Mouse (Mus musculus) fibroblast of lung, adult 2 months (primary cell): ENCODE measurements around the gene Ddx41.

ENCODE experiments used
- DNase-seq: peaks from one replicate; pipeline ENCODE4 v3.0.0-alpha.2; 2011; ENCODE audit warnings: low read depth

Gene Ddx41

DNA sequence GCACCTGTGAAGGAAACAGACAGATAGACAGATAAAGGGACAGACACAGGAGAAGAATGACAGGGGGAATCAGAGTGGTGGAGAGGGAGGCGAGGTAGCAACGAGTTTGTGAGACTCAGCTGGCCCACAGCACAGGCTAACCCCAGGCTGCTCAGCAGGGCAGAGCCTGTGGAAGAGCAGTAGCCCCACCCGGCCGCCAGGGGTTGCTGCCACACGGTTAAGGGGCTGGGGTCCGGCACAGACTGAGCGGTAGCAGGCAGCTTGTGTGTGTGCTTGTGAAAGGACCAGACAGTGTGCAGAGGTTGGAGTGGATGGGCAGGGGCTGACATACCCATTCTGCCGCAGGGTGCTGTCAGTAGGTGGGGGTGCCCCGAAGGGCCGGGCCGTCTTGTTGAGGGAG is 28.6 kb downstream of the Ddx41 start:
- no peak for DNase-seq

DNA sequence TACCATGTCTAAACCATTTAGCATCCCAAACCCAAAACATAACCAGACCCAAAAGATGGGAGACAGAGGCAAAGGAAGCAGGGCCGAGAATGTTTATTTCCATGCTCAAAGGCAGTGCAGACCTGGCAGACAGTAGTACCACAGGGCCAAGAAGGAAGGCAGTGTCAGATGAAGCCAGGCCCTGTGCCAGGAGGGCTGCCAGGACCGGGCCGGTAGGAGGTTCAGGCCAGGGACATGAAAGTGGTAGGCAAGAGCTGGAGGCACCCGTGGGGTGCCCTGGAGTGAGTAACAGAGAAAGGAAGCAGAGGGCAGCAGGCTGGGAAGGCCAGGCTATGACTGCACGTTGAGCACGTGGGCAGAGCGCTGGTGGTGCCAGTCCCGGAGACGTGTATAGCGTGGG is 29.8 kb downstream of the Ddx41 start:
- peak; percentile 46 for DNase-seq

DNA sequence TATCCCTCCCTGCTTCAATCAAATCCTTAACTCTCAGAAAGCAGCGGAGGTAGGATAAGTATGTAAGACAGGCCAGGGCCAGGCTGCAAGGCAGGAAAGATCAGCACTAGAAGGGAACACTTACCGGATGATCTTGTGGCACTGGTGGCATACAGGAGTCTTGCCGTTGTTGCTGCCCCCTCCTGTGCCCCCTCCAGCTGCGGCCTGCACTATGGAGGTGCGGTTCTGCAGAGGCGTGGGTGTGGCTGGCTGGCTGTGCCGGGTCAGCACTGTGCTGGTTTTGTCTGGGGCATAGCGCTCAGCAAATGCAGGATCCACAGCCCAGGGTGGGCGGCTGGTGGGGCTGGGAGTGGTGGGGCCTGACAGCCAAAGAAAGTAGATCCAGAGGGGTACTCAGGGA is 30.6 kb downstream of the Ddx41 start:
- no peak for DNase-seq

DNA sequence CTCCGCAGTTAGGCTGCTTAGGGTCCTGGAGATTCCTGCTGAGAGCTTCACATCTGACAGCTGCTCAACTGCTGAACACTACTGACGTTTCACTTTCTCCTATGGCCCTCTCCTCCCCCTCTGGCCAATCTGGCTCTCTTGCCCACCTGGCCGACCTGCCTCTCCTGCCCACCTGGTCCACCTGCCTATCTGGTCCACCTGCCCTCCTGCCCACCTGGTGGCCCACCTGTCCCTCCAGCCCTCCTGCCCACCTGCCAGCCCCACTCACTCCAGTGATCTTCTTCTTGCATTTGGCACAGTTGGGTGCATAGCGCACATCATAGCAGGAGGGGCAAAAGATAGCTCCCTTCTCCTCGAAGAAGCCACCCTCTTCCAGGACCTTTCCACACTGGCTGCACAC is 32.1 kb downstream of the Ddx41 start:
- DNase-seq: no peak

DNA sequence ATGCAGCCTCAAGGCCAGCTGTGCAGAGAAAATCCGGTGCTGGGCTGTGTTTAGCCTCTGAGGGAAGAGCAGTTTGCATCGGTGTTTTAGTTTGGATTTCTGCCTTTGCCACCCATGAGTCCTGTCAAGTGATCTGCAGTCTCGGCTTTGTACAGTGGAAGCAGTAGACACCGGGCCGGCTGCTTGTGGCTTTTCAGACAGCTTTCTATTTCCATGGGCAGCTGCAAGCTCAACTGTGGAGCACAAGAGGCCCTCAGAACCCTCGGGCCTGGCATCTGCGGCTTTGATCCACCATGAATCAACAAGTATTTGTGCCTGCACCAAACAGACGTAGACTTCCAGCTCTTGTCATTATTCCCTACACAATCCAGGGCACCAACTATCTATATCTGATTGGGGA is 34.1 kb downstream of the Ddx41 start:
- no peak for DNase-seq

DNA sequence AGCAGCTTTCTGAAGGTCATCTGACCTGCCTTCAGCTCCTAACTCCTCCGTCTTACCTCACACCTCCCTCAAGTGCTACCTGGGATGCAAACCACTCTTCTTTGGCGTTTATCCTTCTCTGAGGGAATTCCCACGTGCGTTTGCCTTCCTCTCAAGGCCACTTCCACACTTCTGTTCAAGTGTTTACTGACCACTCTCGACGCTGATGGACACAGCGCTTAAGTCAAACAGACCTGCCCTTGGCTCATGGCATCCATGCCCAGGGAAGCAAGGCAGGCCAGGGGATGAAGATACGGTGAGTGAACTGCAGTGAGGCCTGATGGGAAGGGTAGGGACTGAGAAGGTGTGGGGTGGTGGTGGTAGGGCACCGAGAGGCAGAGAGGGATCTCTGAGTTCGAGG is 35.9 kb downstream of the Ddx41 start:
- no peak for DNase-seq

DNA sequence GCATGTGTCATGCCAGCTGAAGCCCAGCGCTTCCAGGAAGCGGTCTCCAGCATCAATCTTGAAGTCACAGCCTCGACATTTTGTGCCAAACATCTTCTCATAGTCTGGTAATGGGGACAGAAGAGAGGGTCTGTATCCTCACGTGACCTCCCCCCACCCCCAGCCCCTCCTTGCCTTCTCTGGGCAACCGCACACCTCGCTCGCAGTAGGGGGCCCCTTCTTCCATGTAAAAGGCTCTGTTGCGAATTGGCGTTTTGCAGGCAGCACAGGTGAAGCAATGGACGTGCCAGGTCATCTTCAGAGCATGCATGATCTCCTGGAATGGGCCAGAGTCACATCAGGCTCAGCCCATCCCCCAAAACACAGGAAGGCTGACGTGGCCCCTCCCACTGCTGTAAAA is 37.6 kb downstream of the Ddx41 start:
- no peak for DNase-seq

DNA sequence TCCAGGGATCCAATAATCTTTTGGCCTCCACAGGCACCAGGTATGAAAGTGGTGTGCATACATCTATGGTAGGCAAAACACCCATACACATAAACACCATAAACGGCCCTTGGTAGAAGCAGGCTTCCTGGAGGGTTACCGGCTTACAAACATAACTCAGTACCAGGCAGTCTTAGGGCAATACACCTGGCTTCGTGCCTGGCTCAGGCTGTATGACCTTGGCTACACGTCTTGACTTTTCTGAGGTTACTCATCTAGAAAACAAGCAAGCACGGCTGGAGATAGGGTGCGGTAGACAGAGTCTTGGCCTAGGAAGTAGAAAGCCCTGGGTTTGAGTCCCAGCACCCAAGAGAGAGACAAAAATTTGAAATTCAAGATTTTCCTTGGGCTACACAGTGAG is 39.8 kb downstream of the Ddx41 start:
- DNase-seq: no peak

DNA sequence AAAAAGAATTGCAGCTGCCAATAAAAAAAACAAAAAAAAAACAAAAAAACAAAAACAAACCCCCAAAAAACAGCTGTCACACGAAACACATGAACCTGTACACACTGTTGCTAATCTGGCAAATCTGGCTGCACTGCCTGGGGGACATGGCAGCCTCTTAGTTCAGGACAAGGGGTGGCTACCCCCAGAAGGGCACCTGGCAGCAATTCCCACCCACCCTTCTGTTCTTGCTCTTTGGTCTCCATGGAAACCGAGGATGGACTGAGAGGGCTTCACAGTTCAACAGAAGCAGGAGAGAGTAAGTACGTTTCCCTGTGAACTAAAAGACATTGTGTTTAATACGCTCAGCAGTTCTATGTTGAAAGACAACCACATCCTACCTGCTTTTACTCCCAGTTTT is 40.8 kb downstream of the Ddx41 start:
- no peak for DNase-seq

DNA sequence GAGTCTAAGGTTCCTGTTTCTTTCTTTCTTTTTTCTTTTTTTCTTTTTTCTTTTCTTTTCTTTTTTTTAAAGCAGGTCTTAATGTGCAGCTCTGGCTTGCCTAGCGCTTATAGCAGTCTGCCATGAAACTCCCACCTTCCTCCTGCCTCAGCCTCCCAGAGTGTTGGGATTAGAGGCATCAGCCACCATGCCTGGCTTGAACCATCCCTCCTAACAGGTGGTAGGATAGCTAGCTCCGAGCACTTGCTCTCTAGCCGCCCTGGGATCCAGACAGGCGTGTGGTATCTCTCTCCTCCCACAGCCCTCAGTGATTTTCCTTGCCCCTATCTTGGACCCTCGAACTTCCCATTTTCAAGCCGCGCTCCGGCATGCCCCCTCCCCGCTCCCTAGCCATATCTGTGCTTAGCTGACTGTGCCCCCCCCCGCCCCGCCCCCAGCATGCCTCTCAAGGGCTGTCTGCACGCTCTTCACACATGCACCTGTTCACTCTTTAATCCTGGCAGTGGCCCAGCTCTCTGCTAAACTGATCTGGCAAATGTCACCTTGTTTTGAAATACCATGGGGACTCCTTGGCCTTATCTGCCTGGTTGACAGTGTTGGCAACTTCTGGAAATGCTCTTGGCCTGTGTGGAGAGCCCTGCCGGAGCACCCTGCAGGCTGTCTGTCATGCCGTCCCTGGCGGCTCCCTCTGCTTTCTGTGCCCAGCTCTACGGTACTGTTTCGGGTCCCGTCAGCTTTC is 41.4 kb downstream of the Ddx41 start:
- DNase-seq: no peak

DNA sequence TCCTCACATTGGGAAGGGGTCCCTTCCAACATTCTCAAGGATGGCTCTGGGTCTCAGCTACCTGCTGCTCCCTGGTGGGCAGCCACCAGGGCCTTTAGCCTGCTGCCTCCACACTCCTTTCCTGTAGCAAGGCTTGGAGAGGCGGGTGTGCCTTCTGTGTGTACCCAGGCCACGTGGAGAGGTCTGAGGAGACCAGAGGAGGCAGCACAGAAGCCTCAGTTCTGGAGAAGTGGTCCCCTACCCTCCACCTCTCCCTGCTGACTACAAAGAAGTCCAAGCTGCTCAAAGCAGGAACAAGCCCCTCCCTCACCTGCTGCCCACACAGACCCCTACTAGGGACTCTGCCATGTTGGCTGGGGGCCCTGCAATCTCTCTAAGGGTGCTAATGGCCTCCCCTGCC is 42.2 kb downstream of the Ddx41 start:
- DNase-seq: no peak

DNA sequence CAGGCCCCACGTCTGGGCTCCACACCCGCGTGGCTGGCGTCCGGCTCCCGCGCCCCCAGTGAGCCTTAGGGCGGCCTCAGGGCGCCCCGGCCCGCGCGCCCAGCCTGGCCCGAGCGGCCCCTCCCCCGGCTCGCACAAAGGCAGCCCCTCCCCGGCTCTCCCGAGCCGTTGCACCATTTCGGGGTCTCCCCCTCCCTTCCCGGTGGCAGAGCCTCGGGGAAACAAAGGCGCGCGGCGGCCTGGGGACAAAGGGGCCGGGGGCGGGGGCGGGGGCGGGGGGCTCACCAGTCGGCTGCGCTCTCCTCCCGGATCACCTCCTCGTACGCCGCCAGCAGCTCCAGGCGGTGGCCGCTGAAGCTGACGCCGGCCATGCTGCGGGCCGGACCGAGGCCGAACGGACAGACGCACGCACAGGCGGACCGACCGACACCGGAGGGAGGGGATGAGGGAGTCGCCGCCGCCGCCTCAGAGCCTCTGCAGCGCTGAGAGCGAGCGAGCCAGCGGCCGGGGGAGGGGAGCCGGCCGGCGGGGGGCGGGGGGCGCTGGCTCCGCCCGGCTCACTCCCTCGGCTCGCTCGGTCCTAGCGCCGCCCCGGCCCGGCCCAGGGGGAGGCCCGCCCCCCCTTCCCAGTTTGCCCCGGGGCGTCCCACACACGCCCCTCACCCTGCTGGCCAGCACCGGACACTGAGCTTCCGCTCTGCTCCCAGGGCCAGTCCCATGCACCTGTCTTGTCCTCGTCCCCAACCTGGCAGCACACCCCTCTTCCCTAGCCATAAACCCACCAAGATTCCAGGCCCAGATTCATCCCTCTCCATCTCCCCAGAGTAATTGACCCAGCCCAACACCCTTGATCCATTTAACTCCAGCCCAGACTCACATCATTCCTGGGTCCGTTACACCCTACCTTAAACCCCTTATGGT is 48.6 kb downstream of the Ddx41 start, which contains the start of gene Dbn1:
Gene Dbn1 (minus strand): TSS at position 534 of the 921 bp plus-strand sequence.
- DNase-seq: no peak

DNA sequence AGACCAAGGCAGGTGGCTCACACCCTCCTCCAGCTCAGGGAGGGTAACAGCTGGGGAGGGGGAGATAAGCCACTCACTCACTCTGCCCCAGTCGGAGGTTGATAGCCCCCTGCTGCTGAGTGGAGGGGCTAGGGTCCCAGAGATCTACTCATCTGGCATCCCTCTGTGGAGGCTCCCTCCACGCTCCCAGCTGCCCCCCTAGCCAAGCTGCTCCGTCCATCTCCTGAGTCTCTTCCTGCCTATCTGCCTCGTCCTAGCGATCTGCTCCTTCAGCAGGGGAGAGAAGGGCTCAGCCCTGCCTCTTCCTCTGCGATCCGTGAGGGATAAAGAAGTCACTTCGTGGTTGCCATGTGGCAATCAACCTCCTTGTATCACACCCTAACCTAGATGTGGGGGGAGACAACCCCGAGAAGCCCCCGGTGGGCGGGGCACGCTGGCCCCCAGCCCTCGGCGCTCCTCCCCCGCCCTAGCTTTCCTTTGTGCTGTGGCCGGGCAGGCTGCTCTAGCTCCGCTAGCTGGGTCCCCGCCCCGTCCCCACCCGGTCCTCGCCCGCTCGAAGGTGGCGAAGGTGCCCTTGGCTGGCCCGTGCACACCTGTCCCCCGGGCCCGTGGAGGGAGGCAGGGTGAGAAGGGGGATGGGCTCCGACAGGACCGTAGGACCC is 49.4 kb downstream of the Ddx41 start:
- DNase-seq: no peak

DNA sequence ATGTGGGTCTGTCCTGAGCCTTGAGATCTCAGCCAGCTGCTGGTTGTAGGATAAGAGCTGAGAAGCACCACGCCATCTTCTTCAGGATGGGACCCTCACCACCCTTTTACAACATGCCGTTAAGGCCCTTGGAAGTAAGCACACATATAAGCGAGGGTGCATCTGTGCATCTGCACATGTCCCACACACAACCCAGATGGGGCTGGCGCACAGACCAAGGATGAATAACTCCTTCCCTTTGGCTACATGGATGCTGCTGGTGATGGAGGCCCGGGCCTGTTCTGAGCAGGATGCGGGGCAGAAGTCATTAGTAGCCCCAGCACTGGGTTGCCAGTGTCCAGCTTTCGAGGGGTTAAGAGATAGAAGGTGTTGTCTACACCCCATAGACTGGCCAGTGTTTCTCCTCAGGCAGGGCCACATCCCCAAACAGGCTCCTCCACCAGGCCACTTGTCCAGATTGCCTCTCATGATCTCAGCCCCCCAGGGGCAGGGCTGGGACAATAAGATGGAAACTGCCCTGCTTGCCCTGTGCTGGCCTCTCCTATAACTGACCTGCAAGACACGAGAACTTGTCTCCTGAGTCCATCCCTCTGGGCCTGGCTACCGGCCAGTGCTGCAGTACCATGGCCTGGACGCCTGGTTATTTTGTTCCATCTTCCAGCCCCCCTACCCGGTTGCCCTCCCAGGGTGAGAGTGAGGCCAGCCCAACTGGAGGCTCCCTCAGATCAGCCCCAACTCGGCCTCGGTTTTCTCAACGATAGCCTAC is 50.2 kb downstream of the Ddx41 start:
- no peak for DNase-seq

DNA sequence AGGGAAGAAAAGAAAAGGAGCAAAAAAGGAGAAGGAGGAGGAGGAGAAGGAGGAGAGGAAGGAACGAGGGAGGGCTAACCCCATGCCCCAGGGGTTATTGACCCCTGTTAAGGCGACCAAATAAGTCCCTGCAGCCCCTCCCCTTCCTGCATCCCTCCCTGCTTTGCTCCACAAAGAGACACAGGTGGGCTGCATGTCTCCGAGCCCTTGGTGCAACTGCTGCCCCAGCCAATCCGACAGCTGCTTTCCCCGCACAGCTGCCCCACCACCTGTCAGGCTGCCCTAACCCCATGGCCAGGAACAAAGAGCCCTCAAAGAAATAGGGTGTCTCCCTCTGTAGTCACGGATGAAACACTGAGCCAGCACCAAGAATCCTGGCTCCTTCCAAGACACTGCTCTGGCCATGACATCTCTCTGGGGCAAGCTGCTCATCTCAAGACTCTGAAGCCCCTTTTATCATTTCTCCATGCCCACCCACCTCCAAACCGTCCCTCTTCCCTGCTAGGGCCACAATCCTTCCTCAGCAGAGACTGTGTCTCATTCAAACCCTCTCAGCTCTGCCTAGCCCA is 51.9 kb downstream of the Ddx41 start:
- no peak for DNase-seq

DNA sequence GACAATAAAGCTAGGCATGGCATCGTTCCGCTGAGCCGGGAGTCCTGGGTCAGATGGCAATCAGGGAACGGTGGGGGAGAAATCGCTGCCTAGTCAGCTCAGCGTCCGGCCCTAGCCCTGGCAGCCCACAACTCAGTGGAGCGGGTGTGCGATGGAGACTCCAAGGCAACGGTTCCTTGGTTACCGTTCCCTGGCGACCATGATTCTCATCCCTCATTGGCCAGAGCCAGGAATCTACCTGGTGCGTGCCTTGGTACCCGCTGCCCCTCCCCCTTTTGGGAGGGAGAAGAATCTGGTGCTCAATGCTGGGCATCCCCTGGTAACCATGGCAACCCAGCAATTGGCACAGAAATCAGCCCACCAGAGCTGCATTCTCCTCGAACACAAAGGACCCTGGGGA is 52.9 kb downstream of the Ddx41 start:
- DNase-seq: no peak

DNA sequence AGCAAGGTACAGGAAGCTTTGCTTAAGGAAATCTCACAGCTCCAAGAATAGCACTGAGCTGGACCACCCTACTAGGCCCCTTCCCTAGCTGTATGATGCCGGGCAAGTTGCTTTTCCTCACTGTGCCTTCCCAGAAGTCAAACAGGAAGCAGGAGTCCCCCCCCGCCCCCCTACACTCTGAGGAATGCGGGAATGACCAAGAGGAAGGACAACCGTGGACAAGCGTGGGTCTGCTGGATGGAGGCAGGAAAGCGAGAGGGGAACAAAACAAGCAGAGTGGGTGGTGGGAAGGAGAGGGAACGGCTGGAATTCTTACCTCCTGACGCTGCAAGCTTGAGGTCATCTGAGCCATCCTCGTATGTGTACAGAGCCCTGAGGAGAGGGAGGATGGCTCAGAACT is 53.4 kb downstream of the Ddx41 start:
- no peak for DNase-seq

DNA sequence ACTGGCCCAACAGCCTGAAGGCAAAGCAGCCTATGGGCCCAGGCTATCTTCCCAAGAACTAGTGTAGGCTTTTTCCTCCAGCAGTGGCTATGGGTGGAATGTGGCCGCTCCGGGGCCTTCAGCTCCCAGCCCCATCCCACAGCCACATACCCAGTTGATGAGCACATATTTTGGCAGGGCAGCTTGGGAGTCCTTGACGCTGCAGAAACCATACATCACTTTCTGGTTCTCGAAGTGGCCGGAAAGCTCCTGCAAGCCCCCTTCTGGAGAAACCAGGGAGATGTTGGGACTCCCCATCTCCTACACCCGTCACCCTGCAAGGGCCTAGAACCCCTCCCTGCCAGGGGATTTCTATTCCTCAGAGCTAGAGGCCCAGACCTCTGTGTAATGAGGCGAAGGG is 53.9 kb downstream of the Ddx41 start:
- no peak for DNase-seq
